Mouse (Mus musculus) embryonic facial prominence, embryonic 11.5 days (tissue): ENCODE results near the gene Amhr2. TPM values are rescaled to one million over a fixed set of nuclear protein-coding genes. Genes with fewer than 3 reads are reported as not detected.

Experiments used
- ATAC-seq: fragments of 200-750 bp; cut with Nextera tagmentation; replicated peaks from 2 replicates; pipeline ENCODE4 v1.8.0; 2017; ENCODE audit warnings: low read depth; ENCODE audit not compliant: insufficient number of reproducible peaks, low FRiP score, low TSS enrichment
- DNase-seq: peaks from one replicate; pipeline ENCODE4 v3.0.0-alpha.2; 2015; ENCODE audit warnings: low spot score
- H3K27ac ChIP-seq: fragments of 300-500 bp; sonication (generic); replicated peaks from 2 replicates; pipeline ENCODE4 v1.5.1; 2014; ENCODE audit warnings: mild to moderate bottlenecking, low read depth, low read length, control low read depth
- H3K27me3 ChIP-seq: fragments of 300-500 bp; sonication (generic); 2 replicates; pipeline ENCODE4 v1.6.1; 2014; ENCODE audit warnings: mild to moderate bottlenecking, low read length, moderate library complexity, mixed read lengths; ENCODE audit not compliant: control insufficient read depth, insufficient read depth
- H3K36me3 ChIP-seq: fragments of 300-500 bp; sonication (generic); replicated peaks from 2 replicates; pipeline ENCODE4 v1.6.1; 2014; ENCODE audit warnings: low read depth, mild to moderate bottlenecking, low read length, moderate library complexity, mixed read lengths; ENCODE audit not compliant: control insufficient read depth, insufficient read depth
- H3K4me1 ChIP-seq: fragments of 300-500 bp; sonication (generic); 2 replicates; pipeline ENCODE4 v1.6.1; 2014; ENCODE audit warnings: low read length, mixed read lengths; ENCODE audit not compliant: control insufficient read depth, insufficient read depth
- H3K4me2 ChIP-seq: fragments of 300-500 bp; sonication (generic); 2 replicates; pipeline ENCODE4 v1.6.1; 2014; ENCODE audit warnings: low read depth, mild to moderate bottlenecking, control low read depth, low read length, moderate library complexity
- H3K4me3 ChIP-seq: fragments of 300-500 bp; sonication (generic); 2 replicates; pipeline ENCODE4 v1.5.1; 2014; ENCODE audit warnings: low read depth, low read length, control low read depth
- H3K9ac ChIP-seq: fragments of 300-500 bp; sonication (generic); replicated peaks from 2 replicates; pipeline ENCODE4 v1.6.1; 2014; ENCODE audit warnings: mild to moderate bottlenecking, control low read depth, low read length
- H3K9me3 ChIP-seq: fragments of 300-500 bp; sonication (generic); replicated peaks from 2 replicates; pipeline ENCODE4 v1.6.1; 2016; ENCODE audit warnings: mild to moderate bottlenecking, low read length, inconsistent platforms, mixed read lengths; ENCODE audit not compliant: control insufficient read depth
- WGBS: fragments of 180-500 bp; shearing (Covaris S2); extraction: QIAGEN DNeasy Blood & Tissue Kit; methylation state at CpG from one replicate; pipeline ENCODE4 v1.1.7; 2014; 5-methylcytosine and 5-hydroxymethylcytosine counted together
- polyA plus RNA-seq: library from polyadenylated mRNA; unstranded; fragments of >200 nt; fragmentation: Nextera tagmentation; extraction: Ambion mirVana; gene quantifications from 2 replicates; pipeline ENCODE4 v1.2.1, GENCODE M21; 2014

The Amhr2 gene
- polyA plus RNA-seq, 1 experiment from 2014 or later = not detected

- ATAC-seq (no peak), DNase-seq (no peak)
- Histone ChIP-seq H3K9ac (no peak overlapping the region), H3K4me3 (no peak overlapping the region), H3K4me2 (no peak overlapping the region), H3K4me1 (no peaks in the 10 kb centered on the region), H3K27ac (no peak overlapping the region), H3K27me3 (no peaks in the 10 kb centered on the region), H3K36me3 (peaks cover 29% of the 10 kb centered on the region), H3K9me3 (no peaks in the 10 kb centered on the region)
- WGBS = 80% methylated on average over 1 of the region's 1 CpGs
Observed at GRCm38 (mm10) chr15:102487664-102488063, 42.5 kb downstream of the Amhr2 start.

GRCm38 (mm10) chr15:102498322-102498721 lies 53.2 kb downstream of the Amhr2 start:
- H3K27me3 ChIP-seq = no peaks in the 10 kb centered on the region
- H3K4me3 ChIP-seq = no peak overlapping the region
- no peak overlapping the region for H3K9ac ChIP-seq
- H3K9me3 ChIP-seq = no peaks in the 10 kb centered on the region
- H3K27ac ChIP-seq = no peak overlapping the region
- ATAC-seq (no peak), DNase-seq (no peak)
- 94% methylated on average over 3 of the region's 3 CpGs for WGBS
- H3K4me2 ChIP-seq = no peak overlapping the region
- H3K4me1 ChIP-seq = no peaks in the 10 kb centered on the region
- H3K36me3 ChIP-seq = peaks cover 28% of the 10 kb centered on the region

GRCm38 (mm10) chr15:102499370-102499769 lies 54.2 kb downstream of the Amhr2 start:
- no peak overlapping the region for H3K4me2 ChIP-seq
- H3K36me3 ChIP-seq = peaks cover 27% of the 10 kb centered on the region
- ATAC-seq = no peak
- no peak overlapping the region for H3K4me3 ChIP-seq
- DNase-seq = no peak
- no peaks in the 10 kb centered on the region for H3K27me3 ChIP-seq
- no peak overlapping the region for H3K27ac ChIP-seq
- no peaks in the 10 kb centered on the region for H3K9me3 ChIP-seq
- no peak overlapping the region for H3K9ac ChIP-seq
- no peaks in the 10 kb centered on the region for H3K4me1 ChIP-seq
- 86% methylated on average over 3 of the region's 3 CpGs for WGBS

GRCm38 (mm10) chr15:102499851-102500250 lies 54.7 kb downstream of the Amhr2 start:
- 94% methylated on average over 6 of the region's 6 CpGs for WGBS
- H3K4me2 ChIP-seq = no peak overlapping the region
- H3K4me1 ChIP-seq = no peaks in the 10 kb centered on the region
- H3K9ac ChIP-seq = no peak overlapping the region
- H3K27me3 ChIP-seq = no peaks in the 10 kb centered on the region
- ATAC-seq (no peak), DNase-seq (no peak)
- H3K36me3 ChIP-seq = peaks cover 24% of the 10 kb centered on the region
- no peak overlapping the region for H3K27ac ChIP-seq
- H3K9me3 ChIP-seq = no peaks in the 10 kb centered on the region
- H3K4me3 ChIP-seq = no peak overlapping the region

- H3K4me1 ChIP-seq = no peaks in the 10 kb centered on the region
- no peaks in the 10 kb centered on the region for H3K9me3 ChIP-seq
- no peak overlapping the region for H3K9ac ChIP-seq
- no peak overlapping the region for H3K4me3 ChIP-seq
- ATAC-seq = no peak
- 88% methylated on average over 5 of the region's 5 CpGs for WGBS
- peaks cover 24% of the 10 kb centered on the region for H3K36me3 ChIP-seq
- H3K27ac ChIP-seq = no peak overlapping the region
- H3K4me2 ChIP-seq = no peak overlapping the region
- H3K27me3 ChIP-seq = no peaks in the 10 kb centered on the region
- DNase-seq = no peak
Observed at GRCm38 (mm10) chr15:102500479-102500878, 55.3 kb downstream of the Amhr2 start.

- Histone ChIP-seq H3K27me3 (no peaks in the 10 kb centered on the region), H3K4me2 (no peak overlapping the region), H3K4me1 (no peaks in the 10 kb centered on the region), H3K4me3 (no peak overlapping the region), H3K36me3 (peaks cover 24% of the 10 kb centered on the region), H3K27ac (no peak overlapping the region), H3K9ac (no peak overlapping the region), H3K9me3 (no peaks in the 10 kb centered on the region)
- 87% methylated on average over 19 of the region's 19 CpGs for WGBS
- DNase-seq (no peak), ATAC-seq (0 out of 2 replicates have a peak, but pooled peaks have one; percentile 11)
Observed at GRCm38 (mm10) chr15:102501084-102501814, 56.1 kb downstream of the Amhr2 start.

GRCm38 (mm10) chr15:102502254-102502840 lies 57.2 kb downstream of the Amhr2 start:
- H3K27me3 ChIP-seq = no peaks in the 10 kb centered on the region
- no peak overlapping the region for H3K4me2 ChIP-seq
- DNase-seq (no peak), ATAC-seq (no peak)
- H3K9me3 ChIP-seq = no peaks in the 10 kb centered on the region
- 80% methylated on average over 9 of the region's 9 CpGs for WGBS
- H3K4me1 ChIP-seq = no peaks in the 10 kb centered on the region
- no peak overlapping the region for H3K9ac ChIP-seq
- H3K4me3 ChIP-seq = no peak overlapping the region
- no peak overlapping the region for H3K27ac ChIP-seq
- peaks cover 22% of the 10 kb centered on the region for H3K36me3 ChIP-seq

- no peak for ATAC-seq
- no peak within 1 kb of the TSS for H3K9ac ChIP-seq
- H3K9me3 ChIP-seq = no peaks in the 10 kb centered on the region
- no peak for DNase-seq
- no peak within 1 kb of the TSS for H3K4me3 ChIP-seq
- H3K4me1 ChIP-seq = no peaks in the 10 kb centered on the region
- no peak within 1 kb of the TSS for H3K27ac ChIP-seq
- H3K36me3 ChIP-seq = peaks cover 22% of the 10 kb centered on the region
- H3K4me2 ChIP-seq = no peak within 1 kb of the TSS
- H3K27me3 ChIP-seq = no peaks in the 10 kb centered on the region
- 78% methylated on average over 1 of the region's 1 CpGs for WGBS
Observed at GRCm38 (mm10) chr15:102503447-102503846, 58.3 kb downstream of the Amhr2 start, which contains the start of gene Gm10337. Gene Gm10337 (plus strand): TSS chr15:102503722.
